Mouse (Mus musculus) limb, embryonic 10.5 days (tissue): ENCODE measurements at regions not wholly inside any gene's neighbourhood (a gene's known extent, or its start where the extent isn't known, plus 50 kb on each side); places are given as distances from the start of the nearest gene placed in this dataset.

Experiments used
- DNase-seq: peaks from one replicate; pipeline ENCODE4 v3.0.0-alpha.2; 2017; ENCODE audit warnings: low spot score
- H3K27ac ChIP-seq: fragments of 300-500 bp; sonication (generic); 2 replicates; pipeline ENCODE4 v1.5.1; 2016; ENCODE audit warnings: mild to moderate bottlenecking
- H3K27me3 ChIP-seq: fragments of 300-500 bp; sonication (generic); 2 replicates; pipeline ENCODE4 v1.6.1; 2016; ENCODE audit warnings: low read depth, mild to moderate bottlenecking; ENCODE audit not compliant: poor library complexity, severe bottlenecking
- H3K36me3 ChIP-seq: fragments of 300-500 bp; sonication (generic); 2 replicates; pipeline ENCODE4 v1.6.1; 2016; ENCODE audit warnings: mild to moderate bottlenecking, moderate library complexity
- H3K4me1 ChIP-seq: fragments of 300-500 bp; sonication (generic); 2 replicates; pipeline ENCODE4 v1.6.1; 2016
- H3K4me3 ChIP-seq: fragments of 300-500 bp; sonication (generic); 2 replicates; pipeline ENCODE4 v1.5.1; 2016; ENCODE audit warnings: mild to moderate bottlenecking, moderate library complexity
- H3K9me3 ChIP-seq: fragments of 300-500 bp; sonication (generic); replicated peaks from 2 replicates; pipeline ENCODE4 v1.6.1; 2016; ENCODE audit warnings: mild to moderate bottlenecking
- WGBS: fragments of 180-500 bp; shearing (Covaris S2); methylation state at CpG from one replicate; pipeline ENCODE4 v1.1.7; 2016; 5-methylcytosine and 5-hydroxymethylcytosine counted together

DNA sequence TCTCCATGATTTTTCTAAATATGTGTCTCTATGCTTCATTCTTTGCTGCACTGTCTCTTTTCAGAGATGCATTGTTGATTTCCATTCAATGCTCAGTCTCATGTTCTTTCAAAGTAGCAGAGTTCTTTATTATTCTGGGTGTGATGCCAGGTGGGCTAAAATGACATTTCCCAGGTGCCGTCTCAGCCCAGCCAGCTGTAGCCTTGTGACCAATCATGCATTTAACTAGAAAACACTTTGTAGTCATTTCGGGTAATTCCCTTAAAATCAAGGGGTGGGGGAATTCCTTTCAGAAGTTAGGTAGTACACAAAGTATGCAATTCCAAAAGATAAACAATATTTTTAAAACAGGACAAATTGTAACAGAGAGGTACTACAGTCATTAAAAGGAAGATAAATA lies 70.2 kb upstream of the Slc13a1 start:
- Histone ChIP-seq H3K36me3 (no peaks in the 10 kb centered on the region), H3K9me3 (no peaks in the 10 kb centered on the region), H3K4me3 (no peak overlapping the region), H3K27me3 (no peaks in the 10 kb centered on the region), H3K4me1 (no peaks in the 10 kb centered on the region), H3K27ac (no peak overlapping the region)
- 74% methylated on average over 2 of the region's 2 CpGs for WGBS
- DNase-seq, result no peak

- no peaks in the 10 kb centered on the region for H3K9me3 ChIP-seq
- no peak overlapping the region for H3K27ac ChIP-seq
- H3K4me3 ChIP-seq, result no peak overlapping the region
- no peak for DNase-seq
- no peaks in the 10 kb centered on the region for H3K36me3 ChIP-seq
- H3K4me1 ChIP-seq, result no peaks in the 10 kb centered on the region
- WGBS, result 68% methylated on average over 2 of the region's 2 CpGs
- no peaks in the 10 kb centered on the region for H3K27me3 ChIP-seq
Observed at GRCm38 (mm10) chr6:24233626-24234025, 65.7 kb upstream of the Slc13a1 start.

- no peak for DNase-seq
- H3K27me3 ChIP-seq, result no peaks in the 10 kb centered on the region
- no peaks in the 10 kb centered on the region for H3K4me1 ChIP-seq
- no peak overlapping the region for H3K27ac ChIP-seq
- H3K9me3 ChIP-seq, result no peaks in the 10 kb centered on the region
- 89% methylated on average over 1 of the region's 1 CpGs for WGBS
- no peak overlapping the region for H3K4me3 ChIP-seq
- H3K36me3 ChIP-seq, result no peaks in the 10 kb centered on the region
Observed at GRCm38 (mm10) chr6:24220589-24220988, 52.7 kb upstream of the Slc13a1 start.

DNA sequence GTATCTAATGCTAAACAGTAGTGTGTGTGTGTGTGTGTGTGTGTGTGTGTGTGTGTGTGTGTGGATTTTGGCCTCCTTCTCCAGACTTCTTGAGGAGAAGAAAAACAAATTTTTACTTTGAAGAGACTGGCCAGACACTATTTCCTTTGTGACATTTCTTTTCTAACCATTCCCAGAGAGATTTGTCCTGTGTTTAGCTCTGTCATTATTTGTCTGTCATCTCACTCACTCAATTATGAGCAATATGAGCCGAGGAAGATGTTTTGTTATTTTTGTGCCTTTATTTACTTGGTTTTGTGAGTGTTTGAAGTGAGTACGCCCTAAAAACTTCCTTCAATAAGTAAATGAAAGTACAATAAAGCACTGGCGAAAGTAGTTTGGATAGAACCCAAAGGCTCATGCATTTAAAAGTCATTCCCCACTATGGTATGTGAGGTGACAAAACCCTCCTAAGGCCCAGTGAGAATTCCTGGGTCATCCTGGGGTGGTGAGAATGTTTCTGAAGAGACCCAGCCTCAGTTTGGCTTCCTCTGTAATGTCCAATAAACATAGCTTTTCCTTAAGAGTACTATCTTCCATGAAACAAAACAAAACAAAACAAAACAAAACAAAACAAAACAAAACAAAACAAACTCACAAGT lies 52.1 kb upstream of the Slc13a1 start:
- no peaks in the 10 kb centered on the region for H3K4me1 ChIP-seq
- H3K9me3 ChIP-seq, result no peaks in the 10 kb centered on the region
- H3K36me3 ChIP-seq, result no peaks in the 10 kb centered on the region
- no peak overlapping the region for H3K4me3 ChIP-seq
- no peak overlapping the region for H3K27ac ChIP-seq
- DNase-seq, result no peak
- no peaks in the 10 kb centered on the region for H3K27me3 ChIP-seq
- 81% methylated on average over 3 of the region's 3 CpGs for WGBS
